Mouse (Mus musculus): ENCODE data around the gene Ccdc115.
A peak's percentile ranks its signal among the peaks of the same experiment; 100 is the strongest.
"Not testable (repeated sequence)": the region's sequence is repeated elsewhere in the genome, so short reads cannot be mapped to it uniquely, and the experiment has no call there.

Gene Ccdc115

DNA sequence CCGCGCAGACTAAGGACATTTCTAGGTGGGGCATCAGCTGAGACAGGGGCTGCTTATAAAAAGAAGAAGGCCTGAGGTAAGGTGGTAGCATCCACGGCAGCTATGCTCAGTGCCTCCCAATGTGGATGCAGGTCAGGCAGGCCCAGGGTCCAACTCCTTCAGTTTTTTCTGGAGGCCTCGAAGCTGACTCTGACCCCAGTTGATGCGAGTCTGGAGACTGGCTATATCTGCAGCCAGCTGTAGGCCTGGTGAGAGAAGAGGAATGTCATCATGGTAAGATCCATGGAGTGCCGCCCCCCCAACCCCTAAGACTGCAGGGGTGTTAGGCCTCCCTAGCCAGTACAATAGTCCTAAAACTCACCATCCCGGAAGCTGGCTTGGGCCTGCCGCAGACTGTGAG lies 2.1 kb downstream of the Ccdc115 start:
- DNase-seq, result not testable (repeated sequence)

DNA sequence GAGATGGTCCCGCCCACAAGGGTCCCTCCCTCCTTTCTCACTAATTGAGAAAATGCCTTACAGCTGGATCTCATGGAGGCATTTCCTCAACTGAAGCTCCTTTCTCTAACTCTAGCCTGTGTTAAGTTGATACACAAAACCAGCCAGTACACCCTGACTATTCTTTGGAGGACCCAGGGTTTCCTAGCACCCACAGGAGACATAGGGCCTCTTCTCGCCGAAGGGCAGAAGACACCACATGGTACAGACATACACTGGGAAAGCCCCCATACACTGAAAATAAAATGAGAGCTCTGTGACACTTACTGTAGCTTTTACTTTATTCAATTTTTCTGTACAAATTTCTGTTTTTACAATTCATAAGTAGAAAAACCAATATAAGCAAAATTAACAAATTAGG lies 3.1 kb downstream of the Ccdc115 start:
- DNase-seq, result no peak

DNA sequence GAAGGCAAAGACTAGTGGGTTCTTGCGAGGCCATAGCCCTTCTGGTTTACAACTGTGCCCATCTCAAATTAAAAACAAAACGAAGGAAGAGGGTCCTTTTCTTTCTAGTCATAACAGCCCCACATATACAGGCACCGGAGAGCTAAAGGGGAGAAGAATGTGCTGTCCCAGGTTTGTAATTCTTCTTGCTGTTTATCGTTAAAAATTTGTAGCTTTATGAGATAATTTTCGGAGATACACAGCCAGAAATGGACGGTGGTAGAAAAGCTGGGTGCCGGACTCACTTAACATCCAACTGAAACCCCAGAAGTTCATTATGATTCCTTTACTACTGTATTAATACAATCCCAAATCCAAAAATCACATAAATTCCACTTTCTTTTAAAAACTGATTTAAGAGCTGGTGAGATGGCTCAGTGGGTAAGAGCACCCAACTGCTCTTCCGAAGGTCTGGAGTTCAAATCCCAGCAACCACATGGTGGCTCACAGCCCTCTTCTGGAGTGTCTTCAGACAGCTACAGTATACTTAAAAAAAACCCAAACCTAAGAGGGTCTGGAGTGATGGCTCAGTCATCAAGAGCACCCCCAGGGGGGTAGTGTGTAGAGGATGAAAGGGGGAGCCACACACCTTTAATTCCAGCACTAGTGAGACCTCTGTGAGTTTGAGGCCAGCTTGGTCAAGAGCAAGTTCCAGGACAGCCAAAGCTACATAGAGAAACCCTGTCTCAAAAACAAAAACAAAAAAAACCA lies 3.9 kb downstream of the Ccdc115 start:
- DNase-seq, result no peak

DNA sequence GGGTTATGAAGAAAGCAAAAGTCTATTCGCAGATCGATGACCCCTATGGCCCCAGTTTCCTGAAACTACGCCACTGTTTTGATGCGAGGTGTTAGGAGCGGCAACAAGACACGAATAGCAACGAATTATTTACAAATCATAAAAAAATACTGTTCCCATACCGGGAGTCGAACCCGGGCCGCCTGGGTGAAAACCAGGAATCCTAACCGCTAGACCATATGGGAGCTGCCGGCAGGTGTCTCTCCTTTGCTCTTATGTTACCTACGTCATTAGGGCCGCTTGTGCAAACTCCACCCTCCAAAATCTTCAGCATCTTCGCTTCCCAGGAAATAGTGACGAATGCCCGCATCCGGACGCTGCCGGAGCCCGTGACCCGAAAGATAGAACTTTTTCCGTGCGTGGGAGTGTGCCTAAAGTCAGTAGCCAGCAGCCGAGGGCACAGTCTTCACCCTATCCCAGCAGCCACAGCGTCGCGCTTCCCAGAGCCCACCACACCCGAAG lies 4.8 kb downstream of the Ccdc115 start:
- peak; percentile 95 for DNase-seq

DNA sequence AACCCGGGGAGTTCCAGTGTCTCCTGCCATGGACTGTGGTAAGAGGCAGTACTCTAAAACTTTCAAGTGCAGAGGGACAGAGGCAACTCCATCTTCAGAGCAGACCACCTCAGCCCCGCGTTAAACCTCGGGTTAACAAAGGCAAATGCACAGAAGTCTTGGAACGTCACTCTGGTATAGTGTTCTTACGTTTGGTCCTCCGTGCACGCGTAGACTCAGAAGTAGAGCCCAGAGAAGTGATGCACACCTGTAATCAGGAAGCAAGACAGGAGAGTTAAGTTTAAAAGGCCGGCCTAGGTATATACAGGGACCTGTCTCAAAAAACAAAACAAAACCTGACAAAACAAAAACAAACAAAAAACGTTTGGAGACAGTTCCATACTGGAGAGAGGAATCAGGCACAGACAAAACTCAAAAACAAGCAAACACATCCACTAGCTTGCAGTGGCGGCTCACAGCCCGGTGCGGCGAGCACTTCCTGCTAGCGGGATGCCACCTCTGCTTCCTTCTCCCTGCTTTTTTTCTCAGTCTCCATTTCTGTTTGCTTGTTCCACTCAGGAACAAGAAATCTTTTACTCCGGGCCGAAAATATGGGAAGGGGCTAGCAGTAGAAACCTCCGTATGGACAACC lies 5.5 kb downstream of the Ccdc115 start:
- DNase-seq, result peak; percentile 29

DNA sequence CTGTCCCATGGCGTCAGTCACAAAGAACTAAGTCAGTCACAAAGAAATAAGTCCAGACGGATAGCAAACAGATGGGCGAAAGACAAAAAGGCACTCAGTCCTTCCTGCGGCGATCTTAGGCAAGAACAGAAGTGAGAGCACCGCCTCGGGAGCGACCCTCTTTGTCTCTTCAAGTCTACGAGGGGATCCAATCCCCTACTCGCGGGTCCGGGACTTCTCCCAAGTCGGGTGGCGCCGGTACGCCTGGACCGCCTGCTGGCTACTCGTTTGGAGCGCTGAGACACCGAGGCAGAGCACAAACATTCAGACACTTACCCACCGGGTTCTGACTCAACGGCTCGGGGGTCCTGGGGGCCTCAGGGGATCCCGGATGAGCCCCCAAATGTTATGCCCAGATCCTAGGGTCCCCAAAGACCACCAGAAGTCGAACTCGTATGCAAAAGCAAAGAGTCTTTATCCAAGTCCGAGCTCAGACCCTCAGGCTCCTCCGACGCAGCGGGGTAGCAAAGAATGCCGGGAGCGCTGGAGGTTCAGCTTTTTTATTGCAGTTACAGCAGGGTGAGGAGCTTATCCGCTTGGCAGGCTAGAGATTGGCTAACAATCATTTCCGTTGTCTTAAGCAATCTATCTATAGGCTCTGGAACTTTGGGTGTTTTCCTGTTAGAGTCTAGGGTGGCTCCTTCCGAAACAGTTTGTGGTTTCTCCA lies 6.5 kb downstream of the Ccdc115 start:
- DNase-seq, result peak; percentile 44

DNA sequence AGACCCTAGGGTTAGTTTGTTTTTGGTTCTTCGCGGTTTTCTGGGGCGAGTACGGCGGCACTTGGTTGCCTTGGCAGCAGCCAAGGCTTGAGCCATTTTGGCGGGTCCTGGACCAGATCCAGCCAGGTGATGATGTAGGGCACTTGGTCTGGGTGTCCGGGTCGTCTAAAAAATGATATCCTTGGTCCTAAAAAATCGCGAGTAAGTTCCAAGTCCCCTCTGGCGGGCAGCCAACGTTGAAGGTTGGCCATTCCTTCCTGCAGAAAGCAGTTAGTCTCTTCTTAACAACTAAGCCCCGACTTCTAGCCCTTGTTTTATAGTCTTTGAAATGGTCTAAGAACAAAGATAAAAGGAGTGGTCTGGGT lies 7.1 kb downstream of the Ccdc115 start:
- peak; percentile 16 for DNase-seq

DNA sequence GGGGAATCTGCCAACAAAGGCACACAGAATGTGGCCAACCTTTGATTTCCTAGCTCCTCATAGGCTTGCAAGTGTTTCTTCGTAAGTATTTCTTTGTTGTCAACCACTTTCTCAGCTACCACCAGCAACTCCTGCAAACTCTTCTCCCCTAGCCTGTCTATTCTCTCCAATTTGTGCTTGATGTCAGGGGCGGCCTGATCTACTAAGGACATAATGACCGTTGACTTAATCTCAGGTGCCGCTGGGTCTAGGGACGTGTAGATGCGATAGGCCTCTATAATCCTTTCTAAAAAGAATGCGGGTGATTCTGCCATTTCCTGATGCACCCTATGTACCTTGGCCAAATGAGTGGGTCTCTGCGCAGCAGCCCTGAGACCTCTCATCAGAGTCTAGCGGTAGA lies 8.0 kb downstream of the Ccdc115 start:
- no peak for DNase-seq

DNA sequence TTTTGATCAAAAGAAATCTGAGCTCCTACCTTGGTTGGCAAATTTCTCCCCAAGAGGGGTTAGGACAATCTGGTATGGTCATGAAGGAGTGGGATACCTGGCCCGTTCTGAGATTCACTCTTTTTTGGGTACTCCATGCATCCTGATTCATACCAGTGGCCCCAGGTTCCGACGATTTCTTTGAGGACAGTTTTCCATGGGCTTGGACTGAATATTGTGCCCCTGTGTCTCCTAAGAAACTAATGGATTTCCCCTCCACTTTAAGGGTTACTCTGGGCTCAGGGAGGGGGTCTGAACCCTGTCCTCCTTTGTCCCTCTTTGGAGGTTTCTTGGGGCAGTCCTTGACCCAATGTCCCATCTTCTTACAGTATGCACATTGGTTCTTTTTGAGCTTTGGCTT lies 8.5 kb downstream of the Ccdc115 start:
- no peak for DNase-seq

DNA sequence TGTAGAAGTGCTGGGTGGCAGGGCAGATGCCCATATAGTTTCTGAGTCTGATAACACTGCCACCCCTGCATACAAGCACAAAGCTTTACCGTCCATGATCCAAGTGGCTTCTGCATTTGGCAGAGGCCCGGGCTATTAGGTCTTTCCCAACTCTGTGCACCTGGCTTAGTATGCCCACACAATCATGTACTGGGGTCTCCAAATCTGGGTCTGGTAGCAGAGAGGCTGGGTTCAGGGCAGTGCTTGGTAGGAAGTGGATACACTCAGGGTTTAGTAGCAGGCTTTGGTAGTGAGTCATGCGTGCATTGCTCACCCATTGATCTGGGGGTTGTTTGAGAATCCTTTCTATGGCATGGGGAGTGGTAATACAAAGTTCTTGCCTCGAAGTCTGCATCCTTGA lies 10.2 kb downstream of the Ccdc115 start:
- DNase-seq, result no peak

DNA sequence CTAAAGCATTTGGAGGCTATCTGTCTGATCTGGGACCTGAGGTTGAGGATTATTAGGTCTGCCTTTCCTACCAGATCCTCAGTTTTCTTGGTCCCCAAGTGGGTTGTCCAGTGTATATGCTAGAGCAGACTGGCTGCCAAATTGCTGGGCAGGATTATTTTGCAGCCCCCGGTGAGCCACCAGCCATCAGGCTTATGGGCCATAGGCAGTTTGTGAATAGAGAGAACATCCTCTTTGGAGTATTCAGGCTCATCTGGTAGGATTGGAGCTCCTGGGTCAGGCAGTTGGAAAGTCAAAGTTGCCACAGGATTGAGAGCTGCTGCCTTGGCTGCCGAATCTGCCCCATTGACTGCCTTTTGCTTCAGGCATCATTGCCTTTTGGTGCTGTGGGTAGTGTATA lies 11.0 kb downstream of the Ccdc115 start:
- DNase-seq, result no peak

DNA sequence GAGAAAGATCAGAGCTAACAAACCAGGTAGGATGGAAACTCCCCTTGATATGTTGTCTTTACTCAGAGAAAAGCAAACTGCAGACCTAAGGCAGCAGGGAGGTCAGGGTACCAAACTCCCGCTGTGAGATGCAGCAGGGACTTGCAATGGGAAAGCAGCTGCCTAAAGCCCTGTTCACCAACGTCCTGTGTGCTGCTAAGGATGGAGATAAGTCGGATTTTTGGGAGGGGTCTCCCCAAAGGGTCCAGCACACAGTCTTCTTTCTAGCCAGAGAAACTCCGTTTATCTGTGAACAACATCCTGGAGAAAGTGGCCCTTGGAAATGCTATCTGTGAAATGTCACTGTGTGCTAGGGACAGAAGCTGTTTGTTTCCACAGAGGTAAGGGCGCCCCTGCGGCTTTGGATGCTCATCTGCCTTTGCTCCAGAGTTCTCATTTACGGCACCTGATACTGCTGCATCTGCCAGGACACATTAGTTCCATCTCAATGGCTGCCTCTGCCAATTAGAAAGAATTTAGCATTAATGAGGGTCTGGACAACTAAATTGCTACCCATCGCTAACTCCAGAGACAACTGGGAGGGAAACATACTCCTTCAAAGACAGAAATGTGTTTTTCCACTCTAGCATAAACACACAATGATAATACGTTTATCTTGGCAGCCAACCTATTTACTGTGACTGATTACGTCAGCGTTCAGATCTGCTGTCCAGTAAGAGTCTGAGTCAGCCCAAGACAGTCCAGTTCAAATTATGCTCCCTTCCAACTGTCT lies 40.1 kb downstream of the Ccdc115 start:
- DNase-seq, result peak; percentile 35

DNA sequence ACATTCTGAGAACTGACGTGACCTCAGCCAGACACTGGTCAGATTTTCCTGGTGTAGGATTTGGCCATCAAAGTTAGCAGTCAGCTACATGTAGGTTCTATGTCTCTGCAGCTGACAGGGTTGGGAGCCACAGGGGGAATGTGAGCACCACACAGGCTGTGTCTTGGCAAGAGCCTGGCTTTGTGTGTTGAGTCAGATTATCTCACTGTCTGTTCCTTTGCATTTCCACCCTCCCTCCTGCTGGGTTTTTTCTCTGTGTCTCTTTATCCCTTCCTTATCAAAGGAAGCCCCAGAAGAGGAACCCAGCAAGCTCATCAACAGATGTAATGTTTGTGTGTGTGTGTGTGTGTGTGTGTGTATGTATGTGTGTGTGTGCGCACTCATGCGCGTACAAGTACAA lies 43.2 kb downstream of the Ccdc115 start:
- no peak for DNase-seq

DNA sequence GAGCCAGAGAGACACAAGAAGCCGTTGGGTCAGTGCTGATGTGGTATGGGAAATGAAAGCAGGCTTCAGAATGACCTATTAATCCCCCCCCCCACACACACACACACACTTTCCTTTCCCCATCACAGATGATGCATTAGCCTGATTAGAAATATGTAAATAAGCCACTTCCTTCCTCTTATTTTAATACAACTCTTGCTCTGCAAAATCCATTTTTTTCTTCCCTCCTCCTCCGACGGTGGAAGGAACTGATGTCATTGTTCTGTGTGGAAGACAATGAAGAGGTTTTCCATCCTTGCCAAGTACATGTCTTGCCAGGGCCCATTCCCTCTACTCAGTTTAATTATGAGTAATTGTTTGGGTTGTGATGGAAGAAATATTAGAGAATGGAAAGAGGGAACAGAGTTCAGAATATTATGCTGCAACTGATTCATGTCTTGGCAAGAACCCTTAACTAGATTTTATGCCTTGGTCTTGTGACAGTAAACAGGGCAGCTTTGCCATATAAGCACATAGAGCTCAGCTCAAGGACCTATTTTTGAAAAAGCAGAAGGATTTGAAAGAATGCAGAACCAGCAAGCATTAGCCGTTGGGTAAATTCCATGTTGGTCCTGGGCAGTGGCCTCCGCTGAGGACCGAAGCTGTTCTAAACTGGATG lies 50.1 kb downstream of the Ccdc115 start:
- DNase-seq, result peak; percentile 77

DNA sequence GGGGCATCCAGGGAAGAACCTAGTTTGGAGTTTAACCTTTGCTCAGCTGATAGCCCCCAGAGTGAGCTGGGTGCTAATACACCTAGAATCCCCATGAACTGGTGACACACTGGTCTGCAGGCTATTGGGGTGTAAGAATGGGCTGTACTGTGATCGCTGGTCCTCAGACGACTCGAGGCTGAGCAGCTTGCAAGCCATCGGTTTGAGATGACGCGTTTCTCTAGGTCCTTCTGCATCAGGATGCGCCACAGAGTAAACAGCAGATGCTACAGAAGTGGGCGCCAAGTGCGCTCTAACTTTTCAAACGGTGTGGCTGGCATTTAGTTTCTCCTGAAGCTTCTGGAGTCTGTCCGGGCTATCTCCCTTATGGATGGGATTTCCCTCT lies 50.6 kb downstream of the Ccdc115 start:
- DNase-seq, result peak; percentile 18

DNA sequence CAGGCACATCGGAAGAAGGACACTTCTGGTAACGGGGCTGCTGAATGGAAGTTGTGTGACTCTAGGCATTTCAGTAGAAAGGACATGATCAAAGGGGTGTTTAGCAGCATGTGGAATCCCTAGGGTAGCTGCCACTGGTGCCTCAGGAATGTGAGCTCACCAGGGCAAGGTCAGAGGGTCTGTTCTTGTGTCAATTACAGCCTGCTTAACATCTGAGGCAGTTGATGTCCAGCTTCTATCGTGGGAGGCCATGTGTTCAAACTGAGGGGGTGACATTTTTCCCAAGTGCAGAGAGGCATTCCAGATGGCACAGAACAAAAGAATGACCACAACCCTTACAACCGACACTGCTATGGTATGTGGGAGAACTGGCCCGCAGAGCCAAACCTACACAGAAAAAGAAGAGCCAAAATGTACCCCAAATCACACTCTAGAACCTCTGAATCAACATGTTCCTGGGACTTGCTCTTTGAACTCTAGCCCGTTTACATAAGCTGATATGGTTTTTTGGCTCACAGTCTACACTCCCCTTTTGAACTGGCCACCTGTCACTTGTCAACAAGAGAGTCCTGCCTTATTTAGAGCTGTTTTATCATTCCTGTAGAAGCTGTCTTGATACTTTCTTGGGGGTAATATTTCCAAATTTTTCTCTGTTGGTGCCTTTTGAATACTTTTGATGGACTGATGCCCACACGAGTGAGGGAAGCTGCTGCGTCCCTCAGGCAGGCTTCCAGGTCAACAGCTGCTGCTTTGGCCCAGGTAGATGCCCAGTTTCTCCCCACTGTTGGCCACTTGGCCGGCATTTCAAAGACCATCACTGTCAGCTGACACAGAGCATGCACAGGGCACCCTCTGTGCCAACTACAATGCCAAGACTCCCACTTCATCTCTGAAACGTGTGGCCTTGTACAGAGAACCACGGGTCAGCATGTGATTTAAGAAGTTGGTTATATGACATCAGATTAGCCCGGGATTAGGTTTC lies 51.8 kb downstream of the Ccdc115 start:
- peak; percentile 56 for DNase-seq
